Mouse (Mus musculus): ENCODE measurements around the gene Map2k6.
A peak's percentile ranks its signal among the peaks of the same experiment; 100 is the strongest.

Gene Map2k6

DNA sequence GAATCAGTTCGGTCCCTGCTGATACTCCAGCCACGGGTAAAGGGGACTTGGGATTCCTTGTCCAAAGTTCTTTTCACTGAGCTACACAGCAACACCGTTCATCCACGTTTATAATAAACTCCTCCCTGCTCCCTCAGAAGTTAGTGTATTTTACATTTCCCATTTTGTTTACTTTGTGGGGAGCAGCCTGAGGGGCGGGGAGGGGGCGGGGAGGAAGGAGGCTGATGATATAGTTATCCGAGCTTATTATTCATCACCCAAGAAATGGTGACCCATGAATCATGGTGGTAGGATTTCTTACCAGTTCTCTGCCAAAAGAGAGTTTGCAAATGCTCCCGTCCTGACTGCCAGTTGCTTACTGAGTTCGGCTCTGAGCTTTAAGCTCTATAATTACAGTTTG, 6.7 kb downstream of the Map2k6 start:
- DNase-seq = no peak

GRCm38 (mm10) chr11:110409131-110409530, 10.2 kb downstream of the Map2k6 start:
- DNase-seq = no peak

- DNase-seq = no peak
Observed at GRCm38 (mm10) chr11:110409776-110410175, 10.9 kb downstream of the Map2k6 start.

DNA sequence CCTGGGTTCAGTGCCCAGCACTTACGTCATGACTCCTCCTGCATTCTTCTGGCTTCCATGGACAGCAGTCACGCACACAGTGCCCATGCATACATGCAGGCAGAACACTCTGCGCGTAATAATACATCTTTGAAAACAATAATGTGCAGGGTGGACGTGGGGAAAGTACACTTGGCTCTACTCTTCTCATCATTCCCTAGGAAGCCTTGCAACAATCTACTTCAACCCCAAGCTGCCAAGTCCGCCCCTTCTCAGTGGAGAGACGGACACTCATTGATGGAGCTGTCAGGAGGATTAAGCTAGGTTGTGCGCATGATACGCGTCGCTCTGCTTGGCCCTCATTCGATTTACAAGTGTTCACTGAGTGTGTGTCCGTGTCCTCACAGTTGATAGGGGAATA, 12.7 kb downstream of the Map2k6 start:
- no peak for DNase-seq

DNA sequence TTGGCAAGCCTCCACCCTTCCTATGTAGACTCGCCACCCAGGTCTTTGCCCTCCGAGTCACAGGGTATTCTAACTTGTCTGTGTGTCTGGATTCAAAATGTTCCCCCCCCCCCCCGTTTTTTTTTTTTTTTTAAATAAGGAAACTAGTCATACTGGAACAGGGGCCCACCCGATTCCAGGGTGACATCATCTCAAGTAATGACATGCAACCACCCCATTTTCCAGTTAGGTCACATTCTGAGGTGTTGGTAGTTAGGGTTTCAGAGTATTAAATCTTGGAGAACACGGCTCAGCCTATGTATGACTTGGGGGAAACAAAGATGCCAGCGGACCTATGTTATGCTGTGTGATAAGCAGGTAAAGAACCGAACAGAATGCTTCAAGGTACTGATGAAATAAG, 15.3 kb downstream of the Map2k6 start:
- no peak for DNase-seq

- no peak for DNase-seq
Observed at GRCm38 (mm10) chr11:110416691-110417090, 17.8 kb downstream of the Map2k6 start.

DNA sequence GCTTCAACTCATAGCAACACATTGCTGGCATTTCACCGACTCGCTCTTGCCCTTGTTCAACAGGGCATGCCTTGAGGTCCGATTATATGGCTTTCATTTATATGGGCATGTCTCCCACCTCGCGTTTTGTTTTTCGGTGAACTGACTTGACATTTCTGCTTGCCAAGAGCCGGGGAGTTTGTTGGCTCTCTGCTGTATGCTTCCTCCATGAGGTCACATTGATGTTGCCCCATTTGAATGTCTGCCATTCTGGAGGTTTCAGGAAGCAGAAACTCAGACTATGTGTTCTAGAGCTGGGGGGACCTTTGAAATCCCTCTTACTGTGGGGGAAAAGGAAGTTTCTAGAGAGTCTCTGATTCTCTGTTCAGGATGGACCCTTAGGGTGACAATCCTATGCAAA, 21.5 kb downstream of the Map2k6 start:
- no peak for DNase-seq

GRCm38 (mm10) chr11:110426572-110427145, 27.7 kb downstream of the Map2k6 start:
- no peak for DNase-seq

DNA sequence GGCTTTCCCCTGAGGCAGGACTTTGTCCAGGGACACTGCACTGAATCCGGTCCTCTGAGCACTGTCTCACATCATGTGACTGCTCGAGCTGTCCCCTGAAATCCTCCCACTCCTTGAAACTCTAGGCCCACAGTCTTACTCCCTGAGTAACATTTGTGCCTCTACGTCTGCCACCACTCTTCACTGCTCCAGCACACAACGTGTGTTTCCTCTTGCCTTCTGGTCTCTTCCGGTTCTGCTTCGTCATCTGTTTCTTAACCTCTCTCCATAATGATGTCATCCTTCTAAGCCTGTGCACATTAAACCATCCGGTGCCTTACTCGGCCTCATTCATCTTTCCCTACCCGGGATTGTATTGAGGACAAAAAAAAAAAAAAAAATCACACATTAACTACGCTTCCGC, 28.2 kb downstream of the Map2k6 start:
- no peak for DNase-seq

- no peak for DNase-seq
Observed at GRCm38 (mm10) chr11:110428999-110429398, 30.1 kb downstream of the Map2k6 start.

DNA sequence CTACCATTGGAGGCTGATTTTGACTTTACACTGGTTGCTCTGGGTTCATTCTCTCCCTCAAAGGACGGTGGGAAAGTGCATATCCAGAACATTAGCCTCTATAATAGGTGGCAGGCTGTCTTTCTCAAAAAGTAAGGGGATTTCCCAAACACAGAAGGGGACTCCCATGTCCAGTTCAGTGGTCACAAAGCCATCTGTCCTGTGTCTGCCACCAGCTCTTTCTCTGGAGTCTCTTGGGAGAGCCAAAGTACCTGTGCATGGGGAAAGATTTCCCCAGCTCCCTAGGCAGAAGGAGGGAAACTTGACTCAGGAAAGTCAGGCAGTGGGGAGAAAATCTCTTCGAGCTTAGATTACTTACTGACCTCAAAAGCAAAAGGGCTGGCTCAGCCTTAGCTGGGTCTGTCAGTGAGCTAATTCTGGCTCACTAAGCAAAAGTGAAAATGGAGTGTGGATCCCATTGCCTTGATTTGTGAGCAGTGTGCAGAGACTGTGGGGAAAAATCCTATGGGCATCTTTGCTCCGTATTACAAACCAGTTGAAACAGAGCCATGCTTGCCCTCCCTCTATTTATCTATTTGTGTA, 31.0 kb downstream of the Map2k6 start:
- no peak for DNase-seq

GRCm38 (mm10) chr11:110435839-110436556, 37.1 kb downstream of the Map2k6 start:
- no peak for DNase-seq

DNA sequence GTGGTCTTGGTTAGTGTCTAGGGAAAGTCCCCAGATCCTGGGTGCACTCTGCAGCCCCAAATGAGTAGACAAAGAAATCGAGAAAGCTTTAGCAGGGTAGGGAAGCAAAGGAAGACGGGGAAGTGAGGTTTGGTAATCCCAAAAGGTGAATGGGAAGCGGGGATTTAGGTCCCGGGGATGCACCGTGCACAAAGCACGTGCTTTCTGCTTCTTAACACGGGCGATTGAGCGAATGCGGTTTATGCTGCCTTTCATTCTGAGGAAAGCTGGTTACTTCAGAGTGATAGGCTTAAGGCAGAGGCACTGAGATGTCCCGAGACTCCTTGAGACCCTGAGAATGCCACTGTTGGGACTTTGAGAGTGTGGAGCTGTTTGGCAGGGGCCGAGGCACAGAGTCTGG, 38.1 kb downstream of the Map2k6 start:
- DNase-seq = no peak

GRCm38 (mm10) chr11:110438135-110438534, 39.2 kb downstream of the Map2k6 start:
- DNase-seq = no peak

- no peak for DNase-seq
Observed at GRCm38 (mm10) chr11:110438700-110439296, 39.9 kb downstream of the Map2k6 start.

DNA sequence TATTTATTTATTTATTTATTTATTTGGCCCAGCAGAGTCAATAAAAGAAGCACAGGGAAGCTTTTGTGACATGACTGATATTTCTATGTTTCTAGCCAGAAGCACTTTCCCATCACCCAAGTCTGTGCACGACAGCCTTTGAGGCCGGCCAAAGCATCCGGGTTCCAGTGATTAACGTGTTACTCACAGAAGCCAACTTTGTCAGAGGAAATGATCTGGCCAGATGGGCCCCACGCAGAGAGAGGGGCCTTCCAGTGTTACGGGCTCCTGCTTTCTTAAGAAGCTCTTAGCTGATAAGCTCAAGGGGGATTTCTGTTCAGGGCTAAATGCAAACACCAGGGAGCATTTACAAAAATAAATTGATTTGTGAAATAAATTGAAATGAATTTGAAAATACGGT, 40.4 kb downstream of the Map2k6 start:
- DNase-seq = no peak

DNA sequence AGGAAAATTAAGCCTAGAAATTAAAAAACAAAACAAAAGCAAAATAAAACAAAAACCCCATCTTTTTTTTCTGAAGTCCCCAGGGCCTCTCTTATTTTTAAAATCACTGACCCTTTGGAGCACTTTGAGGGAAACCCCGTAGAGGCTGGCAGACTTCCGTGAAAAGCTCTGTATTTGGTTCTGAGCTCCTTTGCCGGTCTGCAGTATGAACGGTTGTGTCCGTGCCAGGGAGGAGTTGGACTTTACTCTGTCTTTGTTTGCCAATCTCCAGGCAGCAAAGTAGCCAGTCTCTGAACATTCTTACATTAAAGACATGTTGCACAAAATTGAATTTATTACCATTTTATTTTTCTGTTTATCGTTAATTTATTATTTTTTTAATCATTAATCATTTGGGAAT, 45.7 kb downstream of the Map2k6 start:
- no peak for DNase-seq

- peak; percentile 21 for DNase-seq
Observed at GRCm38 (mm10) chr11:110448131-110448725, 49.3 kb downstream of the Map2k6 start.

GRCm38 (mm10) chr11:110448726-110449161, 49.8 kb downstream of the Map2k6 start:
- peak; percentile 22 for DNase-seq

DNA sequence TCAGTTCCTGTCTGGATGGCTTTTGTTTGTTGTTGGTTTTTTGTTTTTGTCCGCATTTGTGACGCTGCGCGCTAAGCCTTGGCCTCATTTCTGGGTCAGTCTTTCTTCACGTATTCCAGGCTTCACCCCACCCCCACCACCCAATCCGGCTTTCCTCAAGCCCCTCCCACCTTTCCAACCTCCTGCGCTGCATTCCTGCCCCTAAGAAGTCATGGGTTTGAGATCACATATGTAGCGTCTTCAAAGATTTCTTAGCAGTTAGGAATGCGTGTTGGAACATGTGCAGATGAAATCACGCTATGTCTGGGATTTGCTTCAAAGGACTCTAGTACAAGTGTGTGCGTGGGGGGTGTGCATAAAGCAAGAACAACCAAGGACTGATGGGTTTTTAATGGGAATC, 50.3 kb downstream of the Map2k6 start:
- DNase-seq = no peak

GRCm38 (mm10) chr11:110450091-110450757, 51.3 kb downstream of the Map2k6 start:
- DNase-seq = no peak

GRCm38 (mm10) chr11:110450758-110451121, 51.8 kb downstream of the Map2k6 start:
- no peak for DNase-seq

- DNase-seq = no peak
Observed at GRCm38 (mm10) chr11:110451590-110451989, 52.7 kb downstream of the Map2k6 start.
